In the genomic region with DNA sequence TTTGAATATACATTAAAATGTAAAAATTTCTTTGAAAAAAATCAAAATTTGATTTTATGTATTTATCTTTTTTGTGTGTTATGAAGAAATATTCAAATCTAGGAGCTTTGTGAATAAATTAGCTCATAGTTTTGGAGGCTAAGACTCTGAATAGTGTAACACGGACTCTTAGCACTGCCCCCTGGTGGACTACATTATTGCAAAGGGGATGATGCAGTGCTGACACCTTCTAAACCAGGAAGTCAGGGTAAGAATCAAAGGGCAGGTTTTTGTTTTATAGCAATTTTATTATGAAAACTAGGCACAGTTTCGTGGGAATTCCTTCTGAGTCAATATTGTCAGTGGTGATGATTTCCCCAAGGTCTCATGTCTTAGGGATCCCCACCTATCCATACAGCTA, we compare ENCODE assay signal across 11 mouse cellular contexts.
DNase-seq lines count a peak whose midpoint lies in the region; TF ChIP-seq lines count a peak whose summit lies in the region.
"Had no signal": no experiment of that assay in that cellular context is flagged by ENCODE, and none has a peak within 500 bp of the region (broad histone marks: within the 10 kb centered on the region; RNA-seq: fewer than 3 reads in every experiment).

No protein-coding gene starts in this region.

- no peak overlapping the region for H3K27ac ChIP-seq in layer of hippocampus, adult 2 months
- H3K27ac ChIP-seq: forebrain, embryonic 15.5 days; macrophage had no signal

- DNase-seq in cerebellum, postnatal 10 days: peak; percentile 16 to 42
- DNase-seq in cerebellum, adult 9-10 months: no peak
- no peak for DNase-seq in layer of hippocampus, adult 2 months (ENCODE audit: low spot score in 2 of 2)
- no peak for DNase-seq in layer of hippocampus, adult 11-12 months (ENCODE audit: low spot score)
- DNase-seq in A20 (ENCODE audit: low read depth, low spot score): peak; percentile 38
- DNase-seq in embryo, embryonic 10.5 days (ENCODE audit: low spot score): peak; percentile 34
- DNase-seq in spleen, adult 12 weeks (ENCODE audit: low spot score): no peak
- DNase-seq in Muller cell, postnatal 12 days (ENCODE audit: inconsistent ontology term): no peak
- DNase-seq: cerebellum, adult 11 months had no signal

- H3K4me3 ChIP-seq in layer of hippocampus, adult 2 months: no peak overlapping the region
- H3K4me3 ChIP-seq: forebrain, embryonic 15.5 days had no signal

- TF ChIP-seq CTCF in layer of hippocampus, adult 2 months (conservative IDR thresholded peaks at IDR 0.05): peak; percentile 52

Comparison
In these comparisons a context has a peak if more than half of its experiments do, and no peak if none do; other contexts are left out.
1. DNase-seq: peak in cerebellum, postnatal 10 days (2 of 2), A20 (single experiment) and embryo, embryonic 10.5 days (single experiment); none in cerebellum, adult 9-10 months (single experiment), layer of hippocampus, adult 2 months (0 of 2), layer of hippocampus, adult 11-12 months (single experiment), spleen, adult 12 weeks (single experiment) and Muller cell, postnatal 12 days (single experiment).